Mouse (Mus musculus) neural tube, embryonic 14.5 days (tissue): ENCODE measurements around the gene Brs3. TPM values are rescaled to one million over a fixed set of nuclear protein-coding genes. Genes with fewer than 3 reads are reported as not detected.

ENCODE experiments used
- ATAC-seq: fragments of 200-750 bp; cut with Nextera tagmentation; 2 replicates; pipeline ENCODE4 v1.8.0; 2017; ENCODE audit warnings: low read depth, mild to moderate bottlenecking, moderate TSS enrichment, moderate library complexity
- H3K27ac ChIP-seq: fragments of 300-500 bp; sonication (generic); 2 replicates; pipeline ENCODE4 v1.5.1; 2014; ENCODE audit warnings: low read depth, mild to moderate bottlenecking, control low read depth, low read length, moderate library complexity, mixed read lengths
- H3K27me3 ChIP-seq: fragments of 300-500 bp; sonication (generic); 2 replicates; pipeline ENCODE4 v1.6.1; 2014; ENCODE audit warnings: low read length; ENCODE audit not compliant: control insufficient read depth, insufficient read depth
- H3K36me3 ChIP-seq: fragments of 300-500 bp; sonication (generic); 2 replicates; pipeline ENCODE4 v1.6.1; 2014; ENCODE audit warnings: low read length, mixed read lengths; ENCODE audit not compliant: control insufficient read depth, insufficient read depth
- H3K4me1 ChIP-seq: fragments of 300-500 bp; sonication (generic); 2 replicates; pipeline ENCODE4 v1.6.1; 2014; ENCODE audit warnings: low read length; ENCODE audit not compliant: control insufficient read depth, insufficient read depth
- H3K4me2 ChIP-seq: fragments of 300-500 bp; sonication (generic); 2 replicates; pipeline ENCODE4 v1.6.1; 2014; ENCODE audit warnings: mild to moderate bottlenecking, low read depth, low read length, control low read depth
- H3K4me3 ChIP-seq: fragments of 300-500 bp; sonication (generic); 2 replicates; pipeline ENCODE4 v1.5.1; 2014; ENCODE audit warnings: low read depth, low read length, control low read depth, mixed read lengths
- H3K9ac ChIP-seq: fragments of 300-500 bp; sonication (generic); replicated peaks from 2 replicates; pipeline ENCODE4 v1.6.1; 2014; ENCODE audit warnings: low read depth, mild to moderate bottlenecking, control low read depth, low read length, mixed read lengths
- H3K9me3 ChIP-seq: fragments of 300-500 bp; sonication (generic); 2 replicates; pipeline ENCODE4 v1.6.1; 2016; ENCODE audit warnings: low read length; ENCODE audit not compliant: control insufficient read depth
- WGBS: fragments of 180-500 bp; shearing (Covaris S2); extraction: QIAGEN DNeasy Blood & Tissue Kit; methylation state at CpG from one replicate; pipeline ENCODE4 v1.1.7; 2014; 5-methylcytosine and 5-hydroxymethylcytosine counted together
- polyA plus RNA-seq: library from polyadenylated mRNA; unstranded; fragments of >200 nt; fragmentation: Nextera tagmentation; extraction: Ambion mirVana; gene quantifications from 2 replicates; pipeline ENCODE4 v1.2.1, GENCODE M21; 2014

Brs3 gene
- 0.09 TPM in 1 of 2 replicates, not detected in the other for polyA plus RNA-seq

GRCm38 (mm10) chrX:57042774-57043173, at the start of gene Brs3:
Gene Brs3, plus strand, starts transcription at chrX:57043074.
- H3K4me2 ChIP-seq: no peak within 1 kb of the TSS
- H3K9me3 ChIP-seq: no peaks in the 10 kb centered on the region
- no peaks in the 10 kb centered on the region for H3K27me3 ChIP-seq
- no peak within 1 kb of the TSS for H3K27ac ChIP-seq
- H3K36me3 ChIP-seq: no peaks in the 10 kb centered on the region
- no peaks in the 10 kb centered on the region for H3K4me1 ChIP-seq
- no peak within 1 kb of the TSS for H3K9ac ChIP-seq
- ATAC-seq: no peak
- WGBS: 91% methylated on average over 5 of the region's 5 CpGs
- no peak within 1 kb of the TSS for H3K4me3 ChIP-seq

GRCm38 (mm10) chrX:57012891-57013290, 30.0 kb upstream of the Brs3 start:
- Histone ChIP-seq H3K4me1 (no peaks in the 10 kb centered on the region), H3K9ac (no peak overlapping the region)

GRCm38 (mm10) chrX:57043869-57044268, 995 bp downstream of the Brs3 start:
- no peak overlapping the region for H3K4me2 ChIP-seq
- no peaks in the 10 kb centered on the region for H3K9me3 ChIP-seq
- 84% methylated on average over 6 of the region's 6 CpGs for WGBS

More at GRCm38 (mm10) chrX:57012891-57013290, 30.0 kb upstream of the Brs3 start:
- Histone ChIP-seq H3K27ac (no peak overlapping the region), H3K36me3 (no peaks in the 10 kb centered on the region), H3K27me3 (no peaks in the 10 kb centered on the region), H3K9me3 (no peaks in the 10 kb centered on the region), H3K4me3 (no peak overlapping the region), H3K4me2 (no peak overlapping the region)
- no peak for ATAC-seq
- 88% methylated on average over 2 of the region's 2 CpGs for WGBS

GRCm38 (mm10) chrX:57052848-57053173, 9.9 kb downstream of the Brs3 start:
- Histone ChIP-seq H3K27me3 (no peaks in the 10 kb centered on the region), H3K27ac (peak overlapping the region; percentile 93), H3K9me3 (no peaks in the 10 kb centered on the region), H3K4me1 (no peaks in the 10 kb centered on the region), H3K36me3 (no peaks in the 10 kb centered on the region), H3K4me2 (peak overlapping the region; percentile 38), H3K9ac (peak overlapping the region; percentile 65), H3K4me3 (peak overlapping the region; percentile 49)
- WGBS: 17% methylated on average over 4 of the region's 4 CpGs
- ATAC-seq: peak; percentile 74

More at GRCm38 (mm10) chrX:57043869-57044268, 995 bp downstream of the Brs3 start:
- no peak for ATAC-seq
- no peaks in the 10 kb centered on the region for H3K4me1 ChIP-seq
- no peak overlapping the region for H3K4me3 ChIP-seq
- no peak overlapping the region for H3K9ac ChIP-seq
- no peak overlapping the region for H3K27ac ChIP-seq
- no peaks in the 10 kb centered on the region for H3K27me3 ChIP-seq
- H3K36me3 ChIP-seq: no peaks in the 10 kb centered on the region

GRCm38 (mm10) chrX:57053174-57053992, 10.5 kb downstream of the Brs3 start, which contains the start of gene Htatsf1:
Gene Htatsf1, plus strand, starts transcription at chrX:57053583.
- Histone ChIP-seq H3K4me1 (no peaks in the 10 kb centered on the region), H3K4me2 (peak within 1 kb of the TSS; percentile 50), H3K4me3 (peak within 1 kb of the TSS; percentile 49), H3K9ac (peak within 1 kb of the TSS; percentile 65), H3K36me3 (no peaks in the 10 kb centered on the region), H3K9me3 (no peaks in the 10 kb centered on the region), H3K27ac (peak within 1 kb of the TSS; percentile 93), H3K27me3 (no peaks in the 10 kb centered on the region)
- 26% methylated on average over 54 of the region's 85 CpGs for WGBS
- ATAC-seq: peak; percentile 97

GRCm38 (mm10) chrX:57053993-57054385, 11.1 kb downstream of the Brs3 start:
- H3K27me3 ChIP-seq: no peaks in the 10 kb centered on the region
- no peaks in the 10 kb centered on the region for H3K4me1 ChIP-seq
- peak overlapping the region; percentile 50 for H3K4me2 ChIP-seq
- H3K9me3 ChIP-seq: no peaks in the 10 kb centered on the region
- no peaks in the 10 kb centered on the region for H3K36me3 ChIP-seq
- peak overlapping the region; percentile 49 for H3K4me3 ChIP-seq
- WGBS: 31% methylated on average over 11 of the region's 11 CpGs
- H3K27ac ChIP-seq: peak overlapping the region; percentile 93
- peak overlapping the region; percentile 50 for H3K9ac ChIP-seq
- ATAC-seq: peak; percentile 28

- Histone ChIP-seq H3K36me3 (no peaks in the 10 kb centered on the region), H3K4me3 (no peak overlapping the region), H3K27me3 (no peaks in the 10 kb centered on the region), H3K4me1 (no peaks in the 10 kb centered on the region), H3K4me2 (no peak overlapping the region), H3K9me3 (no peaks in the 10 kb centered on the region), H3K9ac (no peak overlapping the region), H3K27ac (no peak overlapping the region)
- ATAC-seq: no peak
- WGBS: 82% methylated on average over 5 of the region's 5 CpGs
Measured at GRCm38 (mm10) chrX:57081496-57081895, 38.6 kb downstream of the Brs3 start.

- Histone ChIP-seq H3K27ac (no peak within 1 kb of the TSS), H3K9me3 (no peaks in the 10 kb centered on the region), H3K36me3 (no peaks in the 10 kb centered on the region), H3K4me3 (no peak within 1 kb of the TSS), H3K4me1 (no peaks in the 10 kb centered on the region), H3K9ac (no peak within 1 kb of the TSS), H3K4me2 (no peak within 1 kb of the TSS), H3K27me3 (no peaks in the 10 kb centered on the region)
- ATAC-seq: no peak
- 90% methylated on average over 4 of the region's 4 CpGs for WGBS
Measured at GRCm38 (mm10) chrX:57087806-57088205, 44.9 kb downstream of the Brs3 start, which contains the start of gene Vgll1. Gene Vgll1, plus strand, starts transcription at chrX:57088106.
